Mouse (Mus musculus): ENCODE measurements at regions not wholly inside any gene's neighbourhood (a gene's known extent, or its start where the extent isn't known, plus 50 kb on each side); places are given as distances from the start of the nearest gene placed in this dataset.
A peak's percentile ranks its signal among the peaks of the same experiment; 100 is the strongest.

DNA sequence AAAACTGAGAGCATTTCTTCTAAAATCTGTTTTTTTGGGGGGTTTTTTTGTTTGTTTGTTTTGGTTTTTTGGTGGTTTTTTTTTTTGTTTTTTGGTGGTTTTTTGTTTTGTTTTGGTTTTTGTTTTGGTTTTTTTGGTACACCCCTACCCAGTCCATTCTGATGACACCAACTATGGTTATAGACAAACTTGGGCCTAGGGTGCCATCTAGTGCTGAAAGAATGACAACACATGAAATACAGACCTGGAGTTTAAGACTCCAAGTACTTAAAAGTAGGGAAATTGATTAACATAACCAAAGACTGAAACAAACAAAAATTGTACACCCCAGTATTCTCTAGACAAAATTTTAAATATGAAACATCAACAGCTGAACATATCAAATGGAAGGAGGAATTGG, 76.0 kb upstream of the Ano5 start:
- intact Hi-C loops (cut with DNase I): loop anchor here (5.0 to 10.0 kb wide), 2 partner anchors 700 to 1483 kb away; no protein-coding TSS in a partner anchor
- DNase-seq (ENCODE audit: extremely low spot score in 1 of 2, low spot score in 2 of 2): peak; percentile 25 to 44

GRCm38 (mm10) chr7:51454989-51455692, 55.7 kb upstream of the Ano5 start:
- intact Hi-C loops (cut with DNase I): no loop called here
- no peak for DNase-seq (ENCODE audit: extremely low spot score in 1 of 2, low spot score in 2 of 2)

- no peak for DNase-seq (ENCODE audit: extremely low spot score in 1 of 2, low spot score in 2 of 2)
Observed at GRCm38 (mm10) chr7:51458757-51459156, 52.1 kb upstream of the Ano5 start.

More at GRCm38 (mm10) chr7:51458757-51459156, 52.1 kb upstream of the Ano5 start:
- intact Hi-C loops (cut with DNase I): no loop called here

Measured in left cerebral cortex, postnatal 10 days (tissue).